Mouse (Mus musculus) embryonic fibroblast, embryonic 13.5 days (primary cell): ENCODE data around the gene Ptprj.
"Not testable (repeated sequence)": the region's sequence is repeated elsewhere in the genome, so short reads cannot be mapped to it uniquely, and the experiment has no call there.

ENCODE experiments used
- CTCF ChIP-seq: IDR thresholded peaks from 2 replicates; pipeline ENCODE4 v1.5.1; 2011; ENCODE audit warnings: mild to moderate bottlenecking, control low read depth, low read length, moderate library complexity, borderline replicate concordance; ENCODE audit not compliant: insufficient read depth
- POLR2A ChIP-seq: IDR thresholded peaks from 2 replicates; pipeline ENCODE4 v1.6.1; 2011; ENCODE audit warnings: low read depth, mild to moderate bottlenecking, control low read depth, low read length, moderate library complexity

GRCm38 (mm10) chr2:90571399-90571798, 9.0 kb downstream of the Ptprj start:
- not testable (repeated sequence) for TF ChIP-seq CTCF, POLR2A
